Mouse (Mus musculus) embryo, embryonic 9.5 days (tissue): Measurements from ENCODE around the gene Acp7.

Experiments used
- DNase-seq: peaks from one replicate; pipeline ENCODE4 v3.0.0-alpha.2; 2017; ENCODE audit errors: extremely low spot score

Acp7 gene

GRCm38 (mm10) chr7:28576271-28576914 lies 54.7 kb downstream of the Acp7 start:
- DNase-seq = no peak

- DNase-seq = no peak
Observed at GRCm38 (mm10) chr7:28575597-28575996, 55.5 kb downstream of the Acp7 start.

GRCm38 (mm10) chr7:28573236-28573635 lies 57.9 kb downstream of the Acp7 start:
- DNase-seq = no peak

GRCm38 (mm10) chr7:28572689-28573088 lies 58.4 kb downstream of the Acp7 start:
- DNase-seq = no peak

- DNase-seq = no peak
Observed at GRCm38 (mm10) chr7:28570982-28571682, 60.0 kb downstream of the Acp7 start.

GRCm38 (mm10) chr7:28570291-28570981 lies 60.7 kb downstream of the Acp7 start:
- DNase-seq = no peak

GRCm38 (mm10) chr7:28568253-28568652 lies 62.9 kb downstream of the Acp7 start:
- DNase-seq = peak; percentile 63

GRCm38 (mm10) chr7:28567539-28567938 lies 63.6 kb downstream of the Acp7 start:
- no peak for DNase-seq

GRCm38 (mm10) chr7:28565407-28565806 lies 65.7 kb downstream of the Acp7 start:
- DNase-seq = no peak

GRCm38 (mm10) chr7:28562951-28563350 lies 68.2 kb downstream of the Acp7 start:
- no peak for DNase-seq

- no peak for DNase-seq
Observed at GRCm38 (mm10) chr7:28562371-28562770, 68.8 kb downstream of the Acp7 start.

- DNase-seq = no peak
Observed at GRCm38 (mm10) chr7:28561967-28562366, 69.2 kb downstream of the Acp7 start.

GRCm38 (mm10) chr7:28560856-28561255 lies 70.3 kb downstream of the Acp7 start:
- no peak for DNase-seq

- DNase-seq = no peak
Observed at GRCm38 (mm10) chr7:28558486-28558885, 72.6 kb downstream of the Acp7 start.

- no peak for DNase-seq
Observed at GRCm38 (mm10) chr7:28557708-28558107, 73.4 kb downstream of the Acp7 start.
